Mouse (Mus musculus): ENCODE data around the gene Tctn1.
A peak's percentile ranks its signal among the peaks of the same experiment; 100 is the strongest.

Gene Tctn1

GRCm38 (mm10) chr5:122285029-122285766 is 20.9 kb upstream of the Tctn1 start:
- peak; percentile 67 to 77 for DNase-seq

- peak; percentile 95 to 96 for DNase-seq
Measured at GRCm38 (mm10) chr5:122284183-122285028, 20.1 kb upstream of the Tctn1 start, which contains the start of gene Pptc7. Pptc7 (plus strand) TSS chr5:122284365.

GRCm38 (mm10) chr5:122283828-122284182 is 19.5 kb upstream of the Tctn1 start:
- no peak for DNase-seq

- peak; percentile 77 to 80 for DNase-seq
Measured at GRCm38 (mm10) chr5:122280827-122281462, 16.7 kb upstream of the Tctn1 start.

- peak; percentile 28 to 47 for DNase-seq
Measured at GRCm38 (mm10) chr5:122280422-122280826, 16.2 kb upstream of the Tctn1 start.

GRCm38 (mm10) chr5:122279799-122280421 is 15.7 kb upstream of the Tctn1 start:
- DNase-seq, result peak in 1 of 2 experiments; percentile 27

GRCm38 (mm10) chr5:122278946-122279345 is 14.7 kb upstream of the Tctn1 start:
- no peak for DNase-seq

- DNase-seq, result peak; percentile 80 to 81
Measured at GRCm38 (mm10) chr5:122274785-122275184, 10.5 kb upstream of the Tctn1 start.

- no peak for DNase-seq
Measured at GRCm38 (mm10) chr5:122272821-122273220, 8.6 kb upstream of the Tctn1 start.

- no peak for DNase-seq
Measured at GRCm38 (mm10) chr5:122268858-122269604, 4.8 kb upstream of the Tctn1 start.

GRCm38 (mm10) chr5:122267899-122268298 is 3.6 kb upstream of the Tctn1 start:
- peak; percentile 80 to 93 for DNase-seq

GRCm38 (mm10) chr5:122267136-122267535 is 2.9 kb upstream of the Tctn1 start:
- DNase-seq, result no peak

GRCm38 (mm10) chr5:122265942-122266341 is 1.7 kb upstream of the Tctn1 start:
- no peak for DNase-seq

GRCm38 (mm10) chr5:122265187-122265586 is 927 bp upstream of the Tctn1 start:
- peak; percentile 20 to 24 for DNase-seq

- no peak for DNase-seq
Measured at GRCm38 (mm10) chr5:122262104-122262503, 2.2 kb downstream of the Tctn1 start.

GRCm38 (mm10) chr5:122258027-122258741 is 6.1 kb downstream of the Tctn1 start:
- no peak for DNase-seq

- no peak for DNase-seq
Measured at GRCm38 (mm10) chr5:122251895-122252606, 12.2 kb downstream of the Tctn1 start.

GRCm38 (mm10) chr5:122249281-122249680 is 15.0 kb downstream of the Tctn1 start:
- DNase-seq, result no peak

- DNase-seq, result no peak
Measured at GRCm38 (mm10) chr5:122247934-122248333, 16.3 kb downstream of the Tctn1 start.

GRCm38 (mm10) chr5:122247529-122247928 is 16.7 kb downstream of the Tctn1 start:
- DNase-seq, result no peak
